In genomic region chr7:99547584-99548487, GRCm38 (mm10) we compare ENCODE assay signal across 11 mouse cellular contexts. TPM values are rescaled to one million over a fixed set of nuclear protein-coding genes. Genes with fewer than 3 reads are reported as not detected.
A peak's percentile ranks its signal among the peaks of the same experiment; 100 is the strongest.
DNase-seq lines count a peak whose midpoint lies in the region; ATAC-seq and TF ChIP-seq lines count a peak whose summit lies in the region.
"Had no signal": no experiment of that assay in that cellular context is flagged by ENCODE, and none has a peak within 500 bp of the region (broad histone marks: within the 10 kb centered on the region; RNA-seq: fewer than 3 reads in every experiment).

No protein-coding gene starts in this region.

- no peaks in the 10 kb centered on the region for H3K9me3 ChIP-seq in heart, postnatal 0 days (replicated peaks; ENCODE audit: control insufficient read depth, low read length)
- H3K9me3 ChIP-seq in kidney, postnatal 0 days (replicated peaks; ENCODE audit: low read length) = no peaks in the 10 kb centered on the region

- H3K79me2 ChIP-seq in heart, adult 2 months (replicated peaks; ENCODE audit: control insufficient read depth, insufficient read depth, low read length) = no peaks in the 10 kb centered on the region
- H3K79me2 ChIP-seq in macrophage (ENCODE audit: inconsistent target) = peaks cover 80% of the 10 kb centered on the region

- no peak overlapping the region for H3K4me2 ChIP-seq in heart, postnatal 0 days (ENCODE audit: low read depth, low read length)
- H3K4me2 ChIP-seq in kidney, postnatal 0 days (ENCODE audit: low read length) = no peak overlapping the region

- H3K27me3 ChIP-seq in heart, postnatal 0 days (ENCODE audit: control insufficient read depth, insufficient read depth, low read length) = no peaks in the 10 kb centered on the region
- no peaks in the 10 kb centered on the region for H3K27me3 ChIP-seq in heart, adult 2 months (ENCODE audit: control insufficient read depth, insufficient read depth, low read length)
- no peaks in the 10 kb centered on the region for H3K27me3 ChIP-seq in kidney, postnatal 0 days (ENCODE audit: insufficient read depth, low read length)

- no peak for TF ChIP-seq EP300 in heart, postnatal 0 days (IDR thresholded peaks at IDR 0.05; ENCODE audit: low read depth)
- TF ChIP-seq EP300 in heart, adult 2 months (IDR thresholded peaks at IDR 0.05; ENCODE audit: insufficient read depth, low read depth, low read length) = no peak

- TF ChIP-seq POLR2A in heart, adult 2 months (IDR thresholded peaks at IDR 0.05; ENCODE audit: insufficient read depth, low read depth, low read length) = no peak

- H3K36me3 ChIP-seq in heart, postnatal 0 days (replicated peaks; ENCODE audit: control insufficient read depth, insufficient read depth, low read length) = no peaks in the 10 kb centered on the region
- no peaks in the 10 kb centered on the region for H3K36me3 ChIP-seq in heart, adult 2 months (ENCODE audit: control insufficient read depth, insufficient read depth, low read length)
- no peaks in the 10 kb centered on the region for H3K36me3 ChIP-seq in kidney, postnatal 0 days (ENCODE audit: insufficient read depth, low read length)
- peaks cover 24% of the 10 kb centered on the region; the same call in 1 of the 2 replicates for H3K36me3 ChIP-seq in macrophage (ENCODE audit: inconsistent target)

- peaks cover 21% of the 10 kb centered on the region for H3K4me1 ChIP-seq in heart, postnatal 0 days (ENCODE audit: control insufficient read depth, insufficient read depth)
- peaks cover 15% of the 10 kb centered on the region for H3K4me1 ChIP-seq in heart, adult 2 months (ENCODE audit: control insufficient read depth, insufficient read depth, low read length)
- peaks cover 16% of the 10 kb centered on the region for H3K4me1 ChIP-seq in kidney, postnatal 0 days (replicated peaks; ENCODE audit: insufficient read depth, low read length)

- H3K9ac ChIP-seq in heart, postnatal 0 days (replicated peaks; ENCODE audit: low read depth, low read length) = no peak overlapping the region
- no peak overlapping the region for H3K9ac ChIP-seq in heart, adult 2 months (ENCODE audit: low read depth, low read length)
- H3K9ac ChIP-seq in kidney, postnatal 0 days (ENCODE audit: low read depth, low read length) = no peak overlapping the region

- 38% methylated on average over 11 of the region's 11 CpGs for WGBS in heart, postnatal 0 days
- 57% methylated on average over 11 of the region's 11 CpGs for WGBS in heart, adult 2 months
- WGBS in kidney, postnatal 0 days = 25% methylated on average over 11 of the region's 11 CpGs
- WGBS in macrophage (ENCODE audit: missing documents) = 80% methylated on average over 10 of the region's 11 CpGs

- peak overlapping the region; percentile 44; the same call in 1 of the 2 replicates for H3K27ac ChIP-seq in heart, postnatal 0 days (ENCODE audit: low read depth)
- no peak overlapping the region for H3K27ac ChIP-seq in heart, adult 2 months
- H3K27ac ChIP-seq in kidney, postnatal 0 days = peak overlapping the region; percentile 27
- H3K27ac ChIP-seq in macrophage = peak overlapping the region; percentile 98

- H3K4me3 ChIP-seq in heart, postnatal 0 days (ENCODE audit: low read depth, low read length) = no peak overlapping the region
- no peak overlapping the region for H3K4me3 ChIP-seq in heart, adult 2 months
- no peak overlapping the region for H3K4me3 ChIP-seq in kidney, postnatal 0 days (replicated peaks; ENCODE audit: low read depth, low read length)
- no peak overlapping the region for H3K4me3 ChIP-seq in macrophage (ENCODE audit: inconsistent target)

- no peak for TF ChIP-seq CTCF in heart, postnatal 0 days (IDR thresholded peaks at IDR 0.05; ENCODE audit: low read depth)
- no peak for TF ChIP-seq CTCF in heart, adult 2 months (IDR thresholded peaks at IDR 0.05)
- 0 out of 2 replicates have a peak, but pooled peaks have one; percentile 0 for TF ChIP-seq CTCF in kidney, postnatal 0 days (IDR thresholded peaks at IDR 0.05; ENCODE audit: low read depth)

- DNase-seq in heart, postnatal 0 days (ENCODE audit: low spot score) = no peak
- no peak for DNase-seq in heart, adult 2 months
- DNase-seq in retina, postnatal 1 day = peak; percentile 43
- DNase-seq in retina, embryonic 14.5 days (ENCODE audit: low spot score) = no peak
- DNase-seq in kidney, postnatal 0 days (ENCODE audit: low spot score) = peak; percentile 73
- DNase-seq in ovary, postnatal 36 days (ENCODE audit: low spot score) = no peak
- no peak for DNase-seq in left cerebral cortex, adult 9 months (ENCODE audit: low spot score in 2 of 2)
- DNase-seq: adrenal gland, postnatal 25 days; cerebellum, postnatal 25 days; midbrain, embryonic 14.5 days had no signal

- peak; percentile 57; the same call in 1 of the 2 replicates for ATAC-seq in heart, postnatal 0 days (ENCODE audit: insufficient read depth, low read depth)
- peak; percentile 71 for ATAC-seq in kidney, postnatal 0 days (replicated peaks; ENCODE audit: low FRiP score, low read depth)

- intact Hi-C loops in heart, adult 2 months (cut with DNase I) = loop anchor here (2.0 kb wide), 1 partner anchor 15 kb away; no protein-coding TSS in a partner anchor

RNA-seq across cellular contexts. Expression of gene Arrb1, which starts 12.6 kb away (rescaled TPM):
- total RNA-seq in heart, postnatal 0 days (2014; rRNA removed; ENCODE audit: low replicate concordance) = 23.8 and 36.8 TPM in 2 replicates
- polyA plus RNA-seq in heart, postnatal 0 days (2015; fragmentation: Nextera tagmentation; extraction: Ambion mirVana) = 3.3 and 3.5 TPM in 2 replicates
- 10 to 100 TPM; 15.6 to 22.4 TPM for total RNA-seq in heart, adult 2 months (2021)
- 16.1 and 22.5 TPM in 2 replicates for polyA plus RNA-seq in heart, adult 2 months (2012; rRNA removed)
- polyA plus RNA-seq in kidney, postnatal 0 days (2015; fragmentation: Nextera tagmentation; extraction: Ambion mirVana) = 6.6 and 7.6 TPM in 2 replicates
- total RNA-seq in macrophage (2018; cell fraction: chromatin; rRNA removed) = 100 to 1,000 TPM in 19 of 26 experiments, 10 to 100 TPM in 6, 1 to 10 TPM in 1; 9.2 to 300 (median 218) TPM
- 100 to 1,000 TPM in 8 of 26 experiments, 10 to 100 TPM in 18; 54.2 to 130 (median 88.0) TPM for total RNA-seq in macrophage (2018; cell fraction: cytosol; rRNA removed)
- total RNA-seq in macrophage (2018; cell fraction: nucleus; rRNA removed) = 100 to 1,000 TPM in 17 of 26 experiments, 10 to 100 TPM in 9; 25.9 to 208 (median 130) TPM
- polyA plus RNA-seq in macrophage (2018) = 65.3 to 97.8 TPM (median 73.5 TPM) in 3 replicates

Comparison
In these comparisons a context has a peak if more than half of its experiments do, and no peak if none do; other contexts are left out.
1. DNase-seq: peak in retina, postnatal 1 day (single experiment) and kidney, postnatal 0 days (single experiment); none in heart, postnatal 0 days (single experiment), heart, adult 2 months (0 of 2), retina, embryonic 14.5 days (single experiment), ovary, postnatal 36 days (single experiment) and left cerebral cortex, adult 9 months (0 of 2).